Mouse (Mus musculus): ENCODE results near the gene Mmp28. TPM values are rescaled to one million over a fixed set of nuclear protein-coding genes. Genes with fewer than 3 reads are reported as not detected.
A peak's percentile ranks its signal among the peaks of the same experiment; 100 is the strongest.

Gene Mmp28
- polyA plus RNA-seq, 1 experiment from 2014 or later: 2.7 TPM

GRCm38 (mm10) chr11:83461462-83462027 is 1.3 kb downstream of the Mmp28 start:
- H3K9ac ChIP-seq: no peak overlapping the region
- WGBS: 79% methylated on average over 10 of the region's 10 CpGs
- no peaks in the 10 kb centered on the region for H3K36me3 ChIP-seq
- H3K9me3 ChIP-seq: no peaks in the 10 kb centered on the region
- H3K4me3 ChIP-seq: no peak overlapping the region
- no peak for ATAC-seq (ENCODE audit: borderline replicate concordance, extremely low read depth, low FRiP score, low TSS enrichment)
- H3K4me1 ChIP-seq: peaks cover 13% of the 10 kb centered on the region; the same call in 1 of the 2 replicates
- peak overlapping the region; percentile 93; the same call in 1 of the 2 replicates for H3K4me2 ChIP-seq
- no peak overlapping the region for H3K27ac ChIP-seq
- H3K27me3 ChIP-seq: peaks cover 31% of the 10 kb centered on the region

DNA sequence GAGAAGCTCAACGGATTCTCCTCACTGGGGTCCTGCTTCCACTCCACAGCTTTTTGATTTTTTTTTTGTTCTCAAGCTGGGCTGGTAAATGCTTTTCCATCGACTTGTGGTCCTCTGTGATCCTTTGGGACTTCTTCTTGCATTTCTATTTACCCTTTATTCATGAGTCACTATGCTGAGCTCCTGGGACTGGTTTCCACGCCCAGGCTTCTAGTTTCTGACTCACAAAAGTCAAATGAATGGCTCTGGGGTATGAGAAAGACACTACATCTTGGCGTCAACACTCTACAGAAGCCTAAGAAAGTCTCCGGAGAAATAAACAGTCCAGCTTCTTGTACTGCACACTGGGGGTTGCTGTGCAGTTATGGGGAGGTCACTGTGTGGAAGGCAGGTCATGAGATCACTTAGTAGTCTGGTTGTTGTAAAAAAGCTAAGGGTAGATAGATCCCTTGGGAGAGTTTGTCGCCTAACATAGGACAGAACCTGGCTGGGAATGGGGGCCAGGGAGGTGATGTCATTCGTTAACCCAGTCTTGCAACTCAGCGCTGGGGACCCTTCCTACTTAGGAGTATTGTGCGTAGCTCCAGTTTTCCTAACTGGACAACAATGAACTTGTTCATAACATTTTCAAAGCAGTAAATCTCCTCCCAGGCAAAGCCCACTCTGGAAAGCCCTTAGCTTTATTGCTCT is 4.8 kb downstream of the Mmp28 start:
- 62% methylated on average over 9 of the region's 9 CpGs for WGBS
- no peak for ATAC-seq (ENCODE audit: borderline replicate concordance, extremely low read depth, low FRiP score, low TSS enrichment)

DNA sequence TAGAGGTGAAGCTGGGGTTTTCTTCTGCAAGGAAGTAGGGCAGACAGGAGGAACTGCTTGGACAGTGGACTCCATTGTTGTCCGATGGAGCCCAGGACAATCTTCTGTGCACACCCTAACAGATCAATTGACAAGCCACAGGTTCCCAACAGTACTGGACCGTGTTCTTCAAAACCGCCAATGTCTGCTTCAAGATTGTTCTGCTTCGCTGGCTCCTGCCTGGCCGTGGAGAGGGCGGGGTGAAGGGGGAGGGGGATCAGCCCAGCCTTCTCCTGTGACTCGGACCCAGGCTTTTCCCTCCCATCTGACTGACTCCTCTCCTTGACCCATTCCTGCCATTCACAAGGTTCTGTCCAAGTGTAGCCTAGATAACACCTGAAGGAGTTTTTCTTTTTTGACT is 5.6 kb downstream of the Mmp28 start:
- H3K27ac ChIP-seq: no peak overlapping the region
- no peak overlapping the region for H3K4me2 ChIP-seq
- H3K9me3 ChIP-seq: no peaks in the 10 kb centered on the region
- WGBS: 49% methylated on average over 7 of the region's 7 CpGs
- no peak overlapping the region for H3K4me3 ChIP-seq
- H3K4me1 ChIP-seq: peaks cover 22% of the 10 kb centered on the region
- peaks cover 9% of the 10 kb centered on the region for H3K27me3 ChIP-seq
- no peak for ATAC-seq (ENCODE audit: borderline replicate concordance, extremely low read depth, low FRiP score, low TSS enrichment)
- no peaks in the 10 kb centered on the region for H3K36me3 ChIP-seq
- no peak overlapping the region for H3K9ac ChIP-seq

More for the DNA sequence above, 4.8 kb downstream of the Mmp28 start:
- Histone ChIP-seq H3K4me2 (no peak overlapping the region), H3K4me3 (no peak overlapping the region), H3K9ac (no peak overlapping the region), H3K36me3 (no peaks in the 10 kb centered on the region), H3K9me3 (no peaks in the 10 kb centered on the region), H3K27ac (no peak overlapping the region), H3K4me1 (peaks cover 26% of the 10 kb centered on the region), H3K27me3 (peaks cover 13% of the 10 kb centered on the region)

DNA sequence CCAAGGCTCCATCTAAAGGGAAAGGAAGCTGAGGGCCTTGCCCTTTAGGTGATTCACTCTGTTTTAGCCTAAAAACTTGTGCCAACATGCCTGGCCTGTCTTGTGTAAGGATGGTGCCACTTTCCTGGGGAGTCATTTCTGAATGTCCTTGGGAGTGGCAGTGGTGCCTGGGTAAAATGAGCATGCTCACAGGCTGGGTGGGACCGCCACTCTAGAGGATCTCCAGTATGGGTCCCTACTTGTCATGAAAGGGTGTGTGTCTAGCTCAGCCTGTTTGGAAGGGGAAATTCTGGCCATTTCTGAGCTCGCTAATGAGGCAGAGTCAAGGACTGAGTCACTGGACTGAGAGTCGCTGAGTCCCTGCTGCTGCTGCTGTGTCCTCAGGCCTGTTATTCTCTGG is 7.3 kb downstream of the Mmp28 start:
- Histone ChIP-seq H3K36me3 (no peaks in the 10 kb centered on the region), H3K9me3 (no peaks in the 10 kb centered on the region), H3K27ac (no peak overlapping the region), H3K27me3 (no peaks in the 10 kb centered on the region), H3K9ac (no peak overlapping the region), H3K4me2 (no peak overlapping the region), H3K4me3 (no peak overlapping the region), H3K4me1 (peaks cover 19% of the 10 kb centered on the region)
- ATAC-seq (ENCODE audit: borderline replicate concordance, extremely low read depth, low FRiP score, low TSS enrichment): no peak
- 52% methylated on average over 3 of the region's 3 CpGs for WGBS

GRCm38 (mm10) chr11:83454548-83454947 is 8.3 kb downstream of the Mmp28 start:
- no peak overlapping the region for H3K9ac ChIP-seq
- no peaks in the 10 kb centered on the region for H3K9me3 ChIP-seq
- WGBS: 7% methylated on average over 4 of the region's 4 CpGs
- H3K4me3 ChIP-seq: no peak overlapping the region
- H3K4me2 ChIP-seq: no peak overlapping the region
- peaks cover 21% of the 10 kb centered on the region for H3K4me1 ChIP-seq
- H3K27ac ChIP-seq: peak overlapping the region; percentile 9; the same call in 1 of the 2 replicates
- no peaks in the 10 kb centered on the region for H3K27me3 ChIP-seq
- no peaks in the 10 kb centered on the region for H3K36me3 ChIP-seq
- peak; percentile 73; the same call in 1 of the 2 replicates for ATAC-seq (ENCODE audit: borderline replicate concordance, extremely low read depth, low FRiP score, low TSS enrichment)

DNA sequence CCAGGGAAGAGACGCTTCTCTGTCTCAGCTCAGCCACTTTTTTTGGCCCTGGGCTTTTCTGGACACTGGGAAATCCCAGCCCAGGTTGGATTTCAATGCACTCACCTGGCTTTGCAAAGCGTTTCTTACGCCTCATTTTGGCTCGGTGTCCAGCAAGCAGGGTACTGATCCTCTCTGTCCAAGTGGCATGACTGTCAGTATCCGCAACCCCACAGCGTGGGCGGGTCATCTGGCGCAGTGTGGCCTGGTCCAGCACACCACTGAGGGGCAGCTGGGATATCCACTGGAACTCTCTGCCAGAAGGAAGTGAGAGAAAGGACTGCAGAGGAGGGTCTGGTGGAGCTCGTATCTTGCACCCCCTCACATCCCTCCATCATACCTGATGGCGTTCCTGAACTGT is 11.6 kb downstream of the Mmp28 start:
- ATAC-seq (ENCODE audit: borderline replicate concordance, extremely low read depth, low FRiP score, low TSS enrichment): no peak
- Histone ChIP-seq H3K4me2 (no peak overlapping the region), H3K9me3 (no peaks in the 10 kb centered on the region), H3K36me3 (no peaks in the 10 kb centered on the region), H3K9ac (no peak overlapping the region), H3K27ac (no peak overlapping the region), H3K27me3 (peaks cover 2% of the 10 kb centered on the region; the same call in 1 of the 2 replicates), H3K4me1 (peaks cover 45% of the 10 kb centered on the region), H3K4me3 (no peak overlapping the region)
- 82% methylated on average over 10 of the region's 10 CpGs for WGBS

- 29% methylated on average over 1 of the region's 1 CpGs for WGBS
Observed at GRCm38 (mm10) chr11:83450550-83450949, 12.3 kb downstream of the Mmp28 start.

DNA sequence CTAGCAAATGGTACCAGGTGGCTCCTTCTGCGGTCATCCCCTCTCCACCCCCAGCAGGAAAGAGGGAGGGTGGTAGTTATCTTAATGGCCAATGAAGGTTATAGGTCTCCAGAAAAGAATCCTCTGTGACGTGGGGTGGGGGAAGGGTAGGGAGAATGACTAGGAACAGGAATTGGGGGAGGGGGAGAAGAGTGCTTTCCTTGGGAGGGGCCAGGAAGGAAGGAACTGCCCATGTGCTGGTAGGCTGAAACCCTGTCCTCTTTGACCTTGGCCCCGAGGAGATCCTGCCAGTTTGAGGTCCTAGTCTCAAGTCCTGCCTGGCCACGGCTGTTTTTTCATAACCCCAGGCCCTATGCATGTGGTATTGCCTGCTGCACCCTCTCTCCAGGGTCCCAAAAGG is 13.6 kb downstream of the Mmp28 start:
- Histone ChIP-seq H3K4me3 (no peak overlapping the region), H3K4me2 (no peak overlapping the region), H3K27me3 (peaks cover 20% of the 10 kb centered on the region), H3K9me3 (no peaks in the 10 kb centered on the region), H3K27ac (peak overlapping the region; percentile 38; the same call in 1 of the 2 replicates), H3K4me1 (peaks cover 36% of the 10 kb centered on the region), H3K9ac (no peak overlapping the region), H3K36me3 (no peaks in the 10 kb centered on the region)
- WGBS: 26% methylated on average over 4 of the region's 4 CpGs
- ATAC-seq (ENCODE audit: borderline replicate concordance, extremely low read depth, low FRiP score, low TSS enrichment): peak; percentile 19; the same call in 1 of the 2 replicates

More at GRCm38 (mm10) chr11:83450550-83450949, 12.3 kb downstream of the Mmp28 start:
- H3K9ac ChIP-seq: no peak overlapping the region
- no peaks in the 10 kb centered on the region for H3K36me3 ChIP-seq
- no peaks in the 10 kb centered on the region for H3K9me3 ChIP-seq
- no peak overlapping the region for H3K4me3 ChIP-seq
- H3K27me3 ChIP-seq: peaks cover 9% of the 10 kb centered on the region; the same call in 1 of the 2 replicates
- no peak overlapping the region for H3K4me2 ChIP-seq
- no peak overlapping the region for H3K27ac ChIP-seq
- no peak for ATAC-seq (ENCODE audit: borderline replicate concordance, extremely low read depth, low FRiP score, low TSS enrichment)
- peaks cover 41% of the 10 kb centered on the region for H3K4me1 ChIP-seq

DNA sequence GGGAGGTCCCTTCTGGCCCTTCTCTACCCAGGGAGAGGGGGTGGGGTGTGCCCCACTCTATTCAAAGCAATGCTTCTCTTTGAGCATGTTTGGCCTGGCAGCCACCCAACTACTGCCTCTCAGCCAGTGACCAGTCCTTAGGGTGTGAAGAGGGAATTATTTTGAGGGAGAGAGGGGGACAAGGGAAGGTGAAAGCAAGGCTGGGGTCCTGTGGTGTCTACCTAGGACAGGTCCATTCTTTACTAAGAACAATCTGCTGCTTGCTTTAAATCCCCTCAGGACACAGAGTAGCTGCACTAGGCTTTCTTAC is 14.0 kb downstream of the Mmp28 start:
- Histone ChIP-seq H3K4me3 (no peak overlapping the region), H3K27ac (peak overlapping the region; percentile 38; the same call in 1 of the 2 replicates), H3K9me3 (no peaks in the 10 kb centered on the region), H3K4me2 (no peak overlapping the region), H3K27me3 (peaks cover 24% of the 10 kb centered on the region), H3K9ac (no peak overlapping the region), H3K4me1 (peaks cover 37% of the 10 kb centered on the region), H3K36me3 (no peaks in the 10 kb centered on the region)
- ATAC-seq (ENCODE audit: borderline replicate concordance, extremely low read depth, low FRiP score, low TSS enrichment): peak; percentile 31; the same call in 1 of the 2 replicates

DNA sequence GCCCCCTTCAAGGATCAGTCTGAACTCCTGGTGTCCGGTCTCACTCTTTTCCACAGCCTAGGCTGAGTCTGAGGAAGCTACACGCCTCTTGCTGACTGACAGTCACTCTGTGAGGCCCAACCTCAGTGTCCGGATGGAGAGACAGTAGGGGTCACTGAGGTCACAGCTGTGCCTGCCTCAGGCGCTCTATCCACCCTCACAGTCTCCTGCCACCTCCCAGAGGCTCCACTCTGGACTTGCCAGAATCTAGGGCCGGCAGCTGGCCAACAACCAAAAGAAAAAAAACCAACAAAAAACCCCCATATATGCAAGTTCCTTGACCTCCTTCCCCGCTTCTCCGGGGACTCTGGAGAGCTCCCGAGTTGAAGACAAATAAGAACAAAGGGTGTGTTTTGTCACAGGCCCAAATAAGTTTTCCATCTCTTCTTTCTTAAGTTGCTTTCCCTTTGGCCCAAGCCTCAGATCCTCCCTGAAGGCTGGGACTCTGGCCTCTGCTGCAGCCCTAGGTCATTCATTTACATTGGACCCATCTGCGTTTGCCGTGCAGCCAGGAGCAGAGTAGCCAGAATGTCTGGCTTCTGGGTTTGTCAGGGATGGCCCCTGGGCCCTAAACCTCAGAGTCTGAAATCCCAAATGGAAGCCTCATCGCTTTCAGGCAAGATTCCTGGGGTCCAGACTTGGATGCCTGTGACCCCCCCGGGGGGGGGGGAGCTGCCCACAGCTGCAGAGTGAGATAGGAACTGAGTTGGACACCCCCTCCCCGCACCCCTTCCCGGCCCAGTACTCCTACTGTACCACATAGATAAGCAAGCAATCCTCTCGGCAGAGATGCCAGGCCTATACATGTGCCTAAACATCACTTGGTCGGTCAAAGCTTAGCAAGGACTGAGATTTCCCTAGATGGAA is 14.6 kb downstream of the Mmp28 start:
- no peak overlapping the region for H3K9ac ChIP-seq
- H3K4me1 ChIP-seq: peaks cover 39% of the 10 kb centered on the region

DNA sequence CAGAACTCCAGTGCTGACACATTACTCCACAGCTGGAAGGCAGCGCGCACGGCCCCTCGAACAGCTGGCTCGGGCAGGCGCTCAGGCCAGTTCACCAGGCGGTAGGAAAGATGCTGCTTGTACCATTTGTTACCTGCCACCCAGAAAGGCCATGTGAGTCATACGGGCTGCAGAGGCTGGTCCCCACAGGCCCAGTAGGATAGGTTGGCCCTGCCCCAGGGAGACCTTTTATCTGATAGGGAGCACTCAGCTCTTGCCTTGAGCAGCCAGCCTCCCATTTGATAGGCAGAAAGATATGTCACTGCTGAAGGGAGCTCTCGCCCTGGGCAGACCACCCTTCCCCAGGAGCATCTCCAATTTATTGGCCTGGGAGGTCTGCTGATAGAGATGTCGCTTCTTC is 15.3 kb downstream of the Mmp28 start:
- H3K27ac ChIP-seq: peak overlapping the region; percentile 38
- H3K4me1 ChIP-seq: peaks cover 41% of the 10 kb centered on the region

More for the DNA sequence above, 14.6 kb downstream of the Mmp28 start:
- peak; percentile 37 for ATAC-seq (ENCODE audit: borderline replicate concordance, extremely low read depth, low FRiP score, low TSS enrichment)
- 22% methylated on average over 16 of the region's 16 CpGs for WGBS
- Histone ChIP-seq H3K4me2 (peak overlapping the region; percentile 1; the same call in 1 of the 2 replicates), H3K36me3 (no peaks in the 10 kb centered on the region), H3K27ac (peak overlapping the region; percentile 38), H3K27me3 (peaks cover 30% of the 10 kb centered on the region), H3K9me3 (no peaks in the 10 kb centered on the region), H3K4me3 (no peak overlapping the region)

More for the DNA sequence above, 15.3 kb downstream of the Mmp28 start:
- 62% methylated on average over 10 of the region's 10 CpGs for WGBS
- peaks cover 36% of the 10 kb centered on the region for H3K27me3 ChIP-seq
- no peaks in the 10 kb centered on the region for H3K36me3 ChIP-seq
- H3K9me3 ChIP-seq: no peaks in the 10 kb centered on the region
- H3K9ac ChIP-seq: no peak overlapping the region
- H3K4me3 ChIP-seq: no peak overlapping the region
- 0 out of 2 replicates have a peak, but pooled peaks have one; percentile 15 for ATAC-seq (ENCODE audit: borderline replicate concordance, extremely low read depth, low FRiP score, low TSS enrichment)
- no peak overlapping the region; the same call in 1 of the 2 replicates for H3K4me2 ChIP-seq

All from lung, embryonic 15.5 days (tissue).